ENCODE assay signal across 22 mouse cellular contexts in the genomic region with DNA sequence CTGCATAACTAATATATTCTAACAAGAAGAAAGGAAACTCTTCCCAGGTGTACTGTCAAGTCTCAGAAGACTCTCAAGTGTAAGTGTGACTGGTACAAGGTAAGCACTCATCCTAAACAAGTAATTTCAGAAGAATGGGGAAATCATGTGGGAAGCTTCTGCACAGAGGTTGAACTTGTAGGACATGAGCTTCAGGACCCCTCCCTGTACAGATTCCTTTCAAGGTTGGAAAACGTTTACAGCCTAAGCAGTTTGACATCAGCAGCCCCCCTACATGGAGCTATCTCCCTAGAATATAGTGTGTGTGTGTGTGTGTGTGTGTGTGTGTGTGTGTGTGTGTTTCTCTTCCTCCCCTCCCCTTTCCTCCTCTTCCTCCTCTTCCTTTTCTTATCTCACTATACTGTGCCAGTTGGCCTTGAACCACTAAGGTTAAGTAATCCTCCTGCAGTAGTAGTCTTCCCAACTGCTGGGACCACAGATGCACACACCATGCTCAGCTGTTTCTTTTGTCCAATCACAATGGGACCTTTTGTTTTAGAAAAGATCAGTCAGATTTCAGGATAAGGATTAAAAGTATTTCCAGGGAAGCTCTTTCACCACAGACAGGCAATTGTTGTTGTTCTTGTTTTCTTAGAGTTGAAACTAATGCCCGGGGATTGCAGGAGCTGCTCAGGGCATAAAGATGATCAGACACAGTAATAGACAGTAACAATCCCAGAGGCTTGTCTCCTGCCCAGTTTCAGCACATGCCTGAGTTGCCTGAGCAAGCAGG.
"Had no signal": no experiment of that assay in that cellular context is flagged by ENCODE, and none has a peak within 500 bp of the region (broad histone marks: within the 10 kb centered on the region; RNA-seq: fewer than 3 reads in every experiment).

No protein-coding gene starts in this region.

- H3K9me3 ChIP-seq: limb, embryonic 12.5 days; midbrain, embryonic 12.5 days; midbrain, embryonic 15.5 days; neural tube, embryonic 13.5 days had no signal

- H3K36me3 ChIP-seq: limb, embryonic 12.5 days; limb, embryonic 15.5 days; midbrain, embryonic 12.5 days; midbrain, embryonic 15.5 days; neural tube, embryonic 13.5 days had no signal

- H3K27me3 ChIP-seq: limb, embryonic 12.5 days; limb, embryonic 15.5 days; midbrain, embryonic 12.5 days; midbrain, embryonic 15.5 days; neural tube, embryonic 13.5 days had no signal

- ATAC-seq: liver, postnatal 0 days; lung, postnatal 0 days; midbrain, embryonic 15.5 days had no signal

- H3K27ac ChIP-seq: limb, embryonic 12.5 days; limb, embryonic 15.5 days; liver, embryonic 14.5 days; macrophage; midbrain, embryonic 12.5 days; midbrain, embryonic 15.5 days; neural tube, embryonic 13.5 days; stomach, postnatal 0 days had no signal

- H3K4me3 ChIP-seq: limb, embryonic 12.5 days; limb, embryonic 15.5 days; midbrain, embryonic 12.5 days; midbrain, embryonic 15.5 days; myocyte; neural tube, embryonic 13.5 days had no signal

- H3K4me2 ChIP-seq: limb, embryonic 12.5 days; limb, embryonic 15.5 days; liver, embryonic 11.5 days; lung, embryonic 14.5 days; midbrain, embryonic 12.5 days; midbrain, embryonic 15.5 days; neural tube, embryonic 13.5 days had no signal

- DNase-seq: kidney, adult 9 months; kidney, postnatal 14 days; kidney, postnatal 4 days; left cerebral cortex, postnatal 4 days; liver, postnatal 0 days; lung, embryonic 14.5 days; right cerebral cortex, adult 18-20 months; right cerebral cortex, postnatal 14 days; right cerebral cortex, postnatal 4 days; thymus, adult 2 months; thymus, postnatal 25 days had no signal

- H3K4me1 ChIP-seq: limb, embryonic 12.5 days; limb, embryonic 15.5 days; midbrain, embryonic 12.5 days; midbrain, embryonic 15.5 days; neural tube, embryonic 13.5 days had no signal

- H3K9ac ChIP-seq: limb, embryonic 12.5 days; limb, embryonic 15.5 days; liver, embryonic 14.5 days; liver, postnatal 0 days; lung, embryonic 14.5 days; midbrain, embryonic 12.5 days; midbrain, embryonic 15.5 days; neural tube, embryonic 13.5 days had no signal
